Mouse (Mus musculus) megakaryocyte-erythroid progenitor cell, adult 5 weeks (primary cell): ENCODE measurements around the gene Lpar5. TPM values are rescaled to one million over a fixed set of nuclear protein-coding genes. Genes with fewer than 3 reads are reported as not detected.

Source experiments
- polyA plus RNA-seq: library from polyadenylated mRNA; stranded (reverse); fragments of >175 nt; gene quantifications from 2 replicates; pipeline ENCODE4 v1.2.3, GENCODE M21; 2012

Gene Lpar5
- 1.8 and 5.1 TPM in 2 replicates for polyA plus RNA-seq

DNA sequence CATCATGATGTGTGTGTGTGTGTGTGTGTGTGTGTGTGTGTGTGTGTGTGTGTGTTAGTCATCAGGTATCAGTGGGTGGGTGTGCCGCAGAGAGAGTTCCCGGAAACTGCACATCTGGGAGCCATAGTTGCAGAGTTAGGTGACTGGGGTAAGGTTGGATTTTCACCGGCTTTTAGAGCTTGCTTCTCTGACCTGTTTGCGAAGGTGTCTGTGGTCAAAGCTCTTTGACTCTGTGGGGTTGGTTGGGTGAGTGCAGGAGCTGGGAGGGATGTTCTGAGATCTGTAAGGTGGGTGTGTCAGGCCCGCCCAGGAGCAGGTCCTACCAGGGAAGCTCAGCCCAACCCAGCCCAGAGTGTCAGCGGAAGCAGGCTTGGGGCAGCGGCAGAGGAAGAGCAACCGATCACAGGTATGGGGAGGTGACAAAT is at the start of gene Lpar5:
Lpar5 (plus strand) TSS at position 350 of the 425 bp plus-strand sequence.

GRCm38 (mm10) chr6:125039533-125040153 is 28.1 kb upstream of the Lpar5 start, which contains the start of gene Ing4:
TSS of gene Ing4 (plus strand) at chr6:125039760.

GRCm38 (mm10) chr6:125049678-125050077 is 18.0 kb upstream of the Lpar5 start, which contains the start of gene Acrbp:
TSS of gene Acrbp (plus strand) at chr6:125049689.

DNA sequence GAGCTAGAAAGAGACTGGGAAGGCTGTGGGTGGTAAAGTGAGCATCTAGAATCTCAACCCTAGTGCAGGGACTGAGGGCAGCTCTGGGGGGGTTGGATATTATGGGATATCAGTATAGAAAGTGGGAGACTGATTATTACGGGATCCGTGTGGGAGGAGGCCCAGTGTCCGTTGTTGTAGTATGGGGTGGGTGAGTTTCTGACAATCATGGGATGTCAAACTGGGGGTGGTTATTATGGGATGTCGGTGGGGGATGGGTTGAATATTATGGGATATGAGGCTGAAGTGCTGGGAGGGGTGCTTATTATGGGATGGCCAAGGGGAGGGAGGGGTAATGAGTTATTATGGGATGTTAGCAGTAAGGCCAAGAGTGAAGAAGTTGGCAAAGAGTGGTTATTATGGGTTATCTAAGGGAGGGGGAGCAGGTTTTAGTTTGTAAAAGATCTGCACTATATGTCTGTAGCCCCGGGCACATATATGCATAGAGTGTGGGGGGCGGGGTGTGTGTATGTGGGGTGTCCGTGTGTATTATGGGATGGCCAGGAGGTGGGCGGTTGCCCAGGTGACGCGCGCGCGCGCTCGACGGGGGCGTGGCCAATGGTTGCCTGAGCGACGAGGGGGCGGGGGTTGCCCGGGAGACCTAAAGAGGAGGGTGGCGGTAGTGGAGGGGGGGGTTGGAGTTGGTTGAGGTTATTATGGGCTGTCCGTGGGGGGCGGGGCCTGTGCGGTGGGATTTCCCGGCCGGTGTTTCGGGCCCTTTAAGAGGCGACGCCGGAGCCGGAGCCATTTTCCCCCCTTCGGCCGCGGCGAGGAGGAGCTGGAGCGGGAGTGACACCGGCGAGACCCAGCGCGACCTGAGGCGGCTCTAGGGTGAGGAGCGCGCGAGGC is 27.9 kb downstream of the Lpar5 start, which contains the start of gene Chd4:
Chd4 (plus strand) TSS at position 591 of the 888 bp plus-strand sequence.

GRCm38 (mm10) chr6:125131302-125132156 is 63.8 kb downstream of the Lpar5 start, which contains the start of gene Nop2:
TSS of gene Nop2 (plus strand) at chr6:125131909.

Other genes with a start within 250 kb of the Lpar5 start
- 83.8 and 84.6 TPM in 2 replicates for gene Usp5, start 238.4 kb upstream of the Lpar5 start, polyA plus RNA-seq
- gene Cdca3, start 238.4 kb upstream of the Lpar5 start, polyA plus RNA-seq: 43.2 and 59.7 TPM in 2 replicates
- 0.22 TPM in 1 of 2 replicates, not detected in the other for gene Gnb3, start 227.6 kb upstream of the Lpar5 start, polyA plus RNA-seq
- 8.2 and 16.7 TPM in 2 replicates for gene P3h3, start 210.2 kb upstream of the Lpar5 start, polyA plus RNA-seq
- 0.09 and 0.18 TPM in 2 replicates for gene Gpr162, start 203.9 kb upstream of the Lpar5 start, polyA plus RNA-seq
- gene Cd4, start 179.7 kb upstream of the Lpar5 start, polyA plus RNA-seq: 0.43 and 0.93 TPM in 2 replicates
- 5.7 and 9.5 TPM in 2 replicates for gene Lag3, start 156.2 kb upstream of the Lpar5 start, polyA plus RNA-seq
- gene Ptms, start 147.8 kb upstream of the Lpar5 start, polyA plus RNA-seq: 278 and 322 TPM in 2 replicates
- 177 and 232 TPM in 2 replicates for gene Mlf2, start 136.5 kb upstream of the Lpar5 start, polyA plus RNA-seq
- 50.6 and 53.4 TPM in 2 replicates for gene Cops7a, start 102.4 kb upstream of the Lpar5 start, polyA plus RNA-seq
- 0.24 and 1.00 TPM in 2 replicates for gene Pianp, start 71.2 kb upstream of the Lpar5 start, polyA plus RNA-seq
- gene Zfp384, start 58.8 kb upstream of the Lpar5 start, polyA plus RNA-seq: 74.6 and 80.3 TPM in 2 replicates
- 15.9 and 19.1 TPM in 2 replicates for gene Ing4, start 28.2 kb upstream of the Lpar5 start, polyA plus RNA-seq
- gene Acrbp, start 18.2 kb upstream of the Lpar5 start, polyA plus RNA-seq: 12.2 and 12.7 TPM in 2 replicates
- 149 and 226 TPM in 2 replicates for gene Chd4, start 28.1 kb downstream of the Lpar5 start, polyA plus RNA-seq
- 47.6 and 60.9 TPM in 2 replicates for gene Nop2, start 64.0 kb downstream of the Lpar5 start, polyA plus RNA-seq
- 48.0 and 55.0 TPM in 2 replicates for gene Iffo1, start 77.3 kb downstream of the Lpar5 start, polyA plus RNA-seq
- 9,186 and 10,401 TPM in 2 replicates for gene Gapdh, start 98.5 kb downstream of the Lpar5 start, polyA plus RNA-seq
- 249 and 284 TPM in 2 replicates for gene Ncapd2, start 123.8 kb downstream of the Lpar5 start, polyA plus RNA-seq
- 89.5 and 130 TPM in 2 replicates for gene Mrpl51, start 123.9 kb downstream of the Lpar5 start, polyA plus RNA-seq
- gene Vamp1, start 147.6 kb downstream of the Lpar5 start, polyA plus RNA-seq: 3.3 and 4.6 TPM in 2 replicates
- 24.6 and 24.9 TPM in 2 replicates for gene Tapbpl, start 163.9 kb downstream of the Lpar5 start, polyA plus RNA-seq
- gene Cd27, start 169.1 kb downstream of the Lpar5 start, polyA plus RNA-seq: 41.2 and 57.0 TPM in 2 replicates
- not detected in 2 replicates for gene Tuba3a, start 218.1 kb downstream of the Lpar5 start, polyA plus RNA-seq
- 116 and 137 TPM in 2 replicates for gene Ltbr, start 246.0 kb downstream of the Lpar5 start, polyA plus RNA-seq